Mouse (Mus musculus): ENCODE data around the gene Crybb2. TPM values are rescaled to one million over a fixed set of nuclear protein-coding genes. Genes with fewer than 3 reads are reported as not detected.

The Crybb2 gene
- total RNA-seq, 1 experiment, result not detected

- no peaks in the 10 kb centered on the region; the same call in 1 of the 2 replicates for H3K36me3 ChIP-seq (ENCODE audit: control insufficient read depth, insufficient read depth, low read length, poor library complexity, severe bottlenecking)
- in situ Hi-C loops (cut with MboI; ENCODE audit: low sequenced_read_pairs in 2 of 2, unreplicated experiment in 2 of 2), result no loop called here
- H3K4me1 ChIP-seq (ENCODE audit: control insufficient read depth in 2 of 2, insufficient read depth in 2 of 2, low read length in 2 of 2, poor library complexity in 1 of 2), result peaks cover 1 to 10% of the 10 kb centered on the region in 2 experiments; a peak in 1 of 4 replicates
- no peak for DNase-seq (ENCODE audit: low read depth, low spot score)
- no peaks in the 10 kb centered on the region for H3K9me3 ChIP-seq (ENCODE audit: control insufficient read depth, insufficient read depth, low read depth, low read length)
- no peak overlapping the region for H3K4me3 ChIP-seq (ENCODE audit: insufficient read depth in 1 of 2, low read depth in 1 of 2, low read length in 2 of 2, poor library complexity in 1 of 2, severe bottlenecking in 1 of 2)
- no peak overlapping the region for H3K27ac ChIP-seq (ENCODE audit: insufficient read depth, low read depth, low read length, poor library complexity, severe bottlenecking)
- H3K9ac ChIP-seq (ENCODE audit: insufficient read depth, low read depth, low read length, poor library complexity, severe bottlenecking), result no peak overlapping the region
- no peak for TF ChIP-seq ZNF384 (IDR thresholded peaks at IDR 0.05; ENCODE audit: low read depth, low read length)
- TF ChIP-seq MAFK (IDR thresholded peaks at IDR 0.05; ENCODE audit: insufficient read depth, low read depth, low read length), result no peak
- TF ChIP-seq ZC3H11A (IDR thresholded peaks at IDR 0.05; ENCODE audit: borderline replicate concordance, low read depth, low read length), result no peak
- no peak for TF ChIP-seq HCFC1 (IDR thresholded peaks at IDR 0.05; ENCODE audit: borderline replicate concordance, insufficient read depth, low read length)
- TF ChIP-seq CHD2 (IDR thresholded peaks at IDR 0.05; ENCODE audit: low read depth, low read length), result no peak
Observed at GRCm38 (mm10) chr5:113086439-113086838, 16.5 kb upstream of the Crybb2 start.

GRCm38 (mm10) chr5:113085931-113086330 lies 16.0 kb upstream of the Crybb2 start:
- no peak for DNase-seq (ENCODE audit: low read depth, low spot score)
- Histone ChIP-seq H3K9me3 (ENCODE audit: control insufficient read depth, insufficient read depth, low read depth, low read length) (no peaks in the 10 kb centered on the region), H3K4me1 (ENCODE audit: control insufficient read depth in 2 of 2, insufficient read depth in 2 of 2, low read length in 2 of 2, poor library complexity in 1 of 2) (peaks cover 1 to 9% of the 10 kb centered on the region in 2 experiments; a peak in 1 of 4 replicates), H3K36me3 (ENCODE audit: control insufficient read depth, insufficient read depth, low read length, poor library complexity, severe bottlenecking) (no peaks in the 10 kb centered on the region; the same call in 1 of the 2 replicates), H3K27ac (ENCODE audit: insufficient read depth, low read depth, low read length, poor library complexity, severe bottlenecking) (no peak overlapping the region), H3K9ac (ENCODE audit: insufficient read depth, low read depth, low read length, poor library complexity, severe bottlenecking) (no peak overlapping the region), H3K4me3 (ENCODE audit: insufficient read depth in 1 of 2, low read depth in 1 of 2, low read length in 2 of 2, poor library complexity in 1 of 2, severe bottlenecking in 1 of 2) (no peak overlapping the region)
- no peak for TF ChIP-seq CHD2 (IDR thresholded peaks at IDR 0.05; ENCODE audit: low read depth, low read length)
- TF ChIP-seq MAFK (IDR thresholded peaks at IDR 0.05; ENCODE audit: insufficient read depth, low read depth, low read length), result no peak
- TF ChIP-seq HCFC1 (IDR thresholded peaks at IDR 0.05; ENCODE audit: borderline replicate concordance, insufficient read depth, low read length), result no peak
- TF ChIP-seq ZNF384 (IDR thresholded peaks at IDR 0.05; ENCODE audit: low read depth, low read length), result no peak
- TF ChIP-seq ZC3H11A (IDR thresholded peaks at IDR 0.05; ENCODE audit: borderline replicate concordance, low read depth, low read length), result no peak
- in situ Hi-C loops (cut with MboI; ENCODE audit: low sequenced_read_pairs in 2 of 2, unreplicated experiment in 2 of 2), result no loop called here

- H3K4me1 ChIP-seq (ENCODE audit: control insufficient read depth in 2 of 2, insufficient read depth in 2 of 2, low read length in 2 of 2, poor library complexity in 1 of 2), result peaks cover 1 to 2% of the 10 kb centered on the region in 2 experiments; a peak in 1 of 4 replicates
- H3K36me3 ChIP-seq (ENCODE audit: control insufficient read depth, insufficient read depth, low read length, poor library complexity, severe bottlenecking), result no peaks in the 10 kb centered on the region
- no peak overlapping the region for H3K4me3 ChIP-seq (ENCODE audit: insufficient read depth in 1 of 2, low read depth in 1 of 2, low read length in 2 of 2, poor library complexity in 1 of 2, severe bottlenecking in 1 of 2)
- no peak for TF ChIP-seq ZC3H11A (IDR thresholded peaks at IDR 0.05; ENCODE audit: borderline replicate concordance, low read depth, low read length)
- TF ChIP-seq HCFC1 (IDR thresholded peaks at IDR 0.05; ENCODE audit: borderline replicate concordance, insufficient read depth, low read length), result no peak
- no peak for TF ChIP-seq CHD2 (IDR thresholded peaks at IDR 0.05; ENCODE audit: low read depth, low read length)
- no peak for TF ChIP-seq ZNF384 (IDR thresholded peaks at IDR 0.05; ENCODE audit: low read depth, low read length)
- TF ChIP-seq MAFK (IDR thresholded peaks at IDR 0.05; ENCODE audit: insufficient read depth, low read depth, low read length), result no peak
- H3K9ac ChIP-seq (ENCODE audit: insufficient read depth, low read depth, low read length, poor library complexity, severe bottlenecking), result no peak overlapping the region
- in situ Hi-C loops (cut with MboI; ENCODE audit: low sequenced_read_pairs in 2 of 2, unreplicated experiment in 2 of 2), result no loop called here
- no peak overlapping the region for H3K27ac ChIP-seq (ENCODE audit: insufficient read depth, low read depth, low read length, poor library complexity, severe bottlenecking)
- H3K9me3 ChIP-seq (ENCODE audit: control insufficient read depth, insufficient read depth, low read depth, low read length), result no peaks in the 10 kb centered on the region
- DNase-seq (ENCODE audit: low read depth, low spot score), result peak; percentile 43
Observed at GRCm38 (mm10) chr5:113084309-113084708, 14.4 kb upstream of the Crybb2 start.

DNA sequence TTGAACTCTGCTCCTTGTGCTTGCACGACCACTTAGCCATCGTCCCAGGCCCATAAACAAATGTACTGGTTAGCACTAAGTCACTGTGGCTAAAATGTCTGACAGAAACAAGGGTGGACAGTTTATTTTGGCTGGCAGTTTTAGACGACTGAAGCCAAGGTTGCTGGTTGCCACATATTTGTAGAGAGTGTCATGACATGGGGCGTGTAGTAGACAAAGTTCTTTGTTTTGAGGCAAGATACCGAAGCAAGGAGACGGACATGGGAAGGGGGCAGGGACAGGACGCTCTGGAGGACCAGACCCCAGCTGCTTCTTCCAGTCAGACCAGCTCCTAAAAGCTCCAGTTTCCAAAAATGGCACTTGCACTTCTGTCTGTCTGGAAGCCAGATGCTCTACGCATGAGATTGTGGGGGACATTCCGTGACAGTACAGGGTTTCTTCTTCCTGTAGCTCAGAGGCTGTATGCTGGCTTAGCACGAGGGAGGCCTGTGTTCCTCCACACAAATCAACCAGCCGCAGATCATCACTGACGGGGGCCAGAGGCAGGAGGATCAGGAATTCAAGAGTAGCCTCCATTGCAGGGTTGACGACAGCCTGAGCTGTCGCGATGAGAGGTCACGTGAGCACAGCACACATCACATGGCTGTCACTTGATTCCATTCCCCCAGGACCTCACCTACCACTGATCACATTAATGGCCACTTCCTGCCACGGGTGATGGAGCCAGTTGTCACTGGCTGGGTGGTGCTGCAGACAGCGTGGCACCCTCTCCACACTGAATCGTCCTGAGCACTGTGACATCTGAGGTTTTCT lies 12.6 kb upstream of the Crybb2 start:
- Histone ChIP-seq H3K4me3 (ENCODE audit: insufficient read depth in 1 of 2, low read depth in 1 of 2, low read length in 2 of 2, poor library complexity in 1 of 2, severe bottlenecking in 1 of 2) (no peak overlapping the region), H3K27ac (ENCODE audit: insufficient read depth, low read depth, low read length, poor library complexity, severe bottlenecking) (no peak overlapping the region)

More for the DNA sequence above, 12.6 kb upstream of the Crybb2 start:
- in situ Hi-C loops (cut with MboI; ENCODE audit: low sequenced_read_pairs in 2 of 2, unreplicated experiment in 2 of 2), result no loop called here
- Histone ChIP-seq H3K36me3 (ENCODE audit: control insufficient read depth, insufficient read depth, low read length, poor library complexity, severe bottlenecking) (no peaks in the 10 kb centered on the region), H3K4me1 (ENCODE audit: control insufficient read depth in 2 of 2, insufficient read depth in 2 of 2, low read length in 2 of 2, poor library complexity in 1 of 2) (peaks cover 1 to 2% of the 10 kb centered on the region in 2 experiments; a peak in 1 of 4 replicates), H3K9ac (ENCODE audit: insufficient read depth, low read depth, low read length, poor library complexity, severe bottlenecking) (no peak overlapping the region), H3K9me3 (ENCODE audit: control insufficient read depth, insufficient read depth, low read depth, low read length) (no peaks in the 10 kb centered on the region)
- DNase-seq (ENCODE audit: low read depth, low spot score), result no peak
- TF ChIP-seq CHD2 (IDR thresholded peaks at IDR 0.05; ENCODE audit: low read depth, low read length), result no peak
- TF ChIP-seq ZC3H11A (IDR thresholded peaks at IDR 0.05; ENCODE audit: borderline replicate concordance, low read depth, low read length), result no peak
- TF ChIP-seq ZNF384 (IDR thresholded peaks at IDR 0.05; ENCODE audit: low read depth, low read length), result no peak
- no peak for TF ChIP-seq MAFK (IDR thresholded peaks at IDR 0.05; ENCODE audit: insufficient read depth, low read depth, low read length)

All from ES-E14 (cell line).